Mouse (Mus musculus): Measurements from ENCODE around the gene Macrod2.

Macrod2 gene

DNA sequence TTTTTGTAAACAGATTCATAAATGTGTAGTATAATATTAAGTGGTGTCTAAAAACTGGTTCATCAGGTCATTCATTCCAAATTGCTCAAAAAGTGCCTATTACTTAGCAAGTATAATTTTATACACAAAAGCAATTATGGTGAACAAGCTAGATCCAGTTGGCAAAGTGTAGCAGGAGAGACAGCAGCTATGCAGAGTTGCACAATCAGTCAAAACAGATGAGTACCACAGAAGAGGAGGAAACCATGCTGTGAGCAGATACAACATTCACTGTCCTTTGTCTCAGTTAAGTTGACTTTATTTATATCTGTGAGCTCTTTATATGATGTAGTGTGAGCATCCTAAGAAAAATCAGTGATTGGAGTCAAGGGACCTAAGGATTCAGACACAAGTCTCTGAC, 2012.2 kb downstream of the Macrod2 start:
- DNase-seq (ENCODE audit: extremely low read depth, low read depth, low spot score): no peak

DNA sequence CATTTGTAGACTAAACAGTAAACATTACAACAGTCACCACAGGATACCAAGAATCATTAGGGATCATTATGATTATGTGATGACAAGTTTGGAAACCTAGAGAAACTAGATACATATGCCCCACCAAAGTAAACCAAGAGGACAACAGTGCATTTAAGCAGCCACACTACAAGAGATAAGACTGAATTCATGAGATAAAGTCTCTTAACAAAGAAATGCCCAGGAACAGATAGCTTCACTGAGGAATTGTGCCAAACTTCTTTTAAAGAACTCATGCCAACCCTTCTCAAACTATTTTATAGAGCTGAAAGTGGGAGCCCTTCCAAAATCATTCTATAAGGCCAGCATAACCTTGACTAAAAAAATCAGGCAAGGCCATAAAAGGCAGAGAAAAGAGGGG, 2015.0 kb downstream of the Macrod2 start:
- DNase-seq (ENCODE audit: extremely low read depth, low read depth, low spot score): no peak

DNA sequence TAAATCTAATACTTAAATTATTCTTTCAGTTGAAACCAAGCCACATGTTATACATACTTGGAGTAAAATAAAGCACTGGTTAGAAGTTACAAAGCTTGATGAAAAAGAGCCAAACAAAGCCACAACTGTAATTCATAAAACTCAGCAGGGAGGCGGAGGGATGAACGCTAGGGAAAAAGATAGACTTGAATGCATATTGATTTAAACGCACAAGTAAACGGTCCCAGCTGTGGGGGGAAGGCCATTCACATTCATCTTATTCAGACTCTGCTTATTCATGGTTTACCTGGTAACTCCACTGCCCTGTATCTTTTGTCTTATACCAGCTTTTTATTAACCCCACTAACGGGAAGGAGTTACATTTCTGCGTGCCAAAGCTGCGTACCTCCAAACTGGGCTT, 2038.0 kb downstream of the Macrod2 start:
- no peak for DNase-seq (ENCODE audit: extremely low read depth, low read depth, low spot score)

DNA sequence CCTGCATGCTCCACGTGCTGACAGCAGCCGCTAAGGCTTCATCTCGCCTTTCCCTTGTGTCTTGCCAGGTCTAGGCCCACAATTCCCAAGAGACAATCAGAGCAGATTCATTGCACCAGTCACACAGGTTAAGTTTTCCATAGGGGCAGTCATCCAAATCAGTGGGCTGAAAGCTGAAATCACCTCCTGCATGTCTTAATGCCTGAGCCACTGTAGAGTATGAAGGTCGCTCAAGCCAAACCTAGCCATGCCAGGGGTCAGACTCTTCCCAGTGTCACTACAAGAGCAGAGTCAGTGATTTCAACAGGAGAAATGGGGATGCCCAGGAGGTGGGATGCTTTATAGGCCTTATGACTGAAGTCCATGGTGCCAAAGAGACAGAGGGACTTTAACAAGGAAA, 2039.6 kb downstream of the Macrod2 start:
- DNase-seq (ENCODE audit: extremely low read depth, low read depth, low spot score): no peak

DNA sequence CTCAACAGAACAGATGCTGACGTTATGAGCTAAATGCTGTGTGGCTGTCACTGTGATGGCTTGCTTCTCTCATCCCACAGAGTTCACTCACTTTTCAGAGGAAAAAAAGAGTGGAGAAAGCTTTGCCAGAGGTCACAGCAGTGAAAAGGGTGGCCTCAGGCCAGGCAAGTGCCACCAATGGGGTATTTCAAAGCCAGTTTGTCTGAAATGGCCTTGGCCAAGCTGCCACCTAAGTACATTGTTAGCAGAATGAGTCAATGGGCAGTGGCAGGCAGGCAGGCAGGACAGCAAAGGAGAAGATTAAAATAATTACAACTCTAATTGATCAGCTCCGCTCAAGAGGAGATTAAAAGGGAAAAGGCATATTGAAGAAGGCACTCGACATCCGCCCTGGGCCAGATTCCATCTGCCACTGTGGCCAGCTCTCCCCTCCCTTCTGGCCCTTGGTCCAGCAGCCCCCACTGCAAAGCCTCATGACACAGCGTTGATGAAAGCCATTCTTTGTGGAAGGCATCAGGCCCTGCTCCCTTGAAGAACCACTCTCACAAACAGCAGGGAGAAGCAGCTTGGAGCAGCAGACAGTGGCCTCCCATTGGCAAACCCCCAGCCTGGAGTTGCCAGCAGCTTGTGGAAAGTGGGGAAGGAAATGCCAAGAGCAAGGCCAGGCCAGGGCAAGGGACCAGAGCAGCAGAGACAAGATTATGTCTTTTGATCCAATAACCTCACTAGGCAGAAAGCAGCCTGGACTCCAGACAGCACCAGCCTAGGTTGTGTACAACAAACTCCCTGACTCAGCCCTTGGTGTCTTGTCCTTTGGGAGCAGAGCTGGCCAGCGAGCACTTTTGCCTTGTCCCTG, 2042.7 kb downstream of the Macrod2 start:
- no peak for DNase-seq (ENCODE audit: extremely low read depth, low read depth, low spot score)

Data from fat pad, adult 2 months (tissue).